Mouse (Mus musculus) midbrain, embryonic 14.5 days (tissue): ENCODE measurements around the gene Csk. TPM values are rescaled to one million over a fixed set of nuclear protein-coding genes. Genes with fewer than 3 reads are reported as not detected.
A peak's percentile ranks its signal among the peaks of the same experiment; 100 is the strongest.

Source experiments
- ATAC-seq: fragments of 200-750 bp; cut with Nextera tagmentation; 2 replicates; pipeline ENCODE4 v1.8.0; 2017; ENCODE audit warnings: moderate number of reproducible peaks, moderate library complexity; ENCODE audit not compliant: low FRiP score, low TSS enrichment
- DNase-seq: peaks from one replicate; pipeline ENCODE4 v3.0.0-alpha.2; 2015
- H3K27ac ChIP-seq: fragments of 300-500 bp; sonication (generic); replicated peaks from 2 replicates; pipeline ENCODE4 v1.5.1; 2014; ENCODE audit warnings: mild to moderate bottlenecking, low read depth, low read length, moderate library complexity
- H3K27me3 ChIP-seq: fragments of 300-500 bp; sonication (generic); 2 replicates; pipeline ENCODE4 v1.6.1; 2014; ENCODE audit warnings: low read length, control low read depth, mixed read lengths; ENCODE audit not compliant: control insufficient read depth, insufficient read depth
- H3K36me3 ChIP-seq: fragments of 300-500 bp; sonication (generic); 2 replicates; pipeline ENCODE4 v1.6.1; 2014; ENCODE audit warnings: low read length, control low read depth; ENCODE audit not compliant: control insufficient read depth, insufficient read depth
- H3K4me1 ChIP-seq: fragments of 300-500 bp; sonication (generic); 2 replicates; pipeline ENCODE4 v1.6.1; 2014; ENCODE audit warnings: mild to moderate bottlenecking, antibody characterized with exemption, low read length, control low read depth; ENCODE audit not compliant: control insufficient read depth, insufficient read depth
- H3K4me2 ChIP-seq: fragments of 300-500 bp; sonication (generic); 2 replicates; pipeline ENCODE4 v1.6.1; 2014; ENCODE audit warnings: mild to moderate bottlenecking, low read length, moderate library complexity
- H3K4me3 ChIP-seq: fragments of 300-500 bp; sonication (generic); replicated peaks from 2 replicates; pipeline ENCODE4 v1.5.1; 2014; ENCODE audit warnings: low read depth, low read length
- H3K9ac ChIP-seq: fragments of 300-500 bp; sonication (generic); replicated peaks from 2 replicates; pipeline ENCODE4 v1.6.1; 2014; ENCODE audit warnings: mild to moderate bottlenecking, low read length, moderate library complexity
- H3K9me3 ChIP-seq: fragments of 300-500 bp; sonication (generic); 2 replicates; pipeline ENCODE4 v1.6.1; 2016; ENCODE audit warnings: low read length, control low read depth, mixed read lengths; ENCODE audit not compliant: control insufficient read depth
- WGBS: fragments of 180-500 bp; shearing (Covaris S2); extraction: QIAGEN DNeasy Blood & Tissue Kit; methylation state at CpG from one replicate; pipeline ENCODE4 v1.1.7; 2014; 5-methylcytosine and 5-hydroxymethylcytosine counted together
- polyA plus RNA-seq: library from polyadenylated mRNA; unstranded; fragments of >200 nt; fragmentation: Nextera tagmentation; extraction: Ambion mirVana; gene quantifications from 2 replicates; pipeline ENCODE4 v1.2.1, GENCODE M21; 2014

Gene Csk
- polyA plus RNA-seq, 1 experiment from 2014 or later: 40.0 TPM

GRCm38 (mm10) chr9:57610359-57610826 is 43.0 kb downstream of the Csk start:
- ATAC-seq (no peak), DNase-seq (peak; percentile 48)
- H3K27ac ChIP-seq: no peak overlapping the region

GRCm38 (mm10) chr9:57609803-57610202 is 43.6 kb downstream of the Csk start:
- 0 out of 2 replicates have a peak, but pooled peaks cover 2% of the 10 kb centered on the region for H3K27me3 ChIP-seq
- H3K4me2 ChIP-seq: no peak overlapping the region
- H3K4me3 ChIP-seq: no peak overlapping the region
- ATAC-seq (no peak), DNase-seq (no peak)
- WGBS: 74% methylated on average over 3 of the region's 3 CpGs
- H3K9me3 ChIP-seq: no peaks in the 10 kb centered on the region
- no peaks in the 10 kb centered on the region for H3K36me3 ChIP-seq
- peaks cover 22% of the 10 kb centered on the region for H3K4me1 ChIP-seq
- H3K9ac ChIP-seq: no peak overlapping the region
- H3K27ac ChIP-seq: no peak overlapping the region

More at GRCm38 (mm10) chr9:57610359-57610826, 43.0 kb downstream of the Csk start:
- H3K9ac ChIP-seq: no peak overlapping the region
- H3K36me3 ChIP-seq: no peaks in the 10 kb centered on the region
- H3K27me3 ChIP-seq: 0 out of 2 replicates have a peak, but pooled peaks cover 2% of the 10 kb centered on the region
- no peak overlapping the region for H3K4me3 ChIP-seq
- H3K4me2 ChIP-seq: no peak overlapping the region
- H3K4me1 ChIP-seq: peaks cover 21% of the 10 kb centered on the region
- WGBS: 45% methylated on average over 3 of the region's 3 CpGs
- no peaks in the 10 kb centered on the region for H3K9me3 ChIP-seq

DNA sequence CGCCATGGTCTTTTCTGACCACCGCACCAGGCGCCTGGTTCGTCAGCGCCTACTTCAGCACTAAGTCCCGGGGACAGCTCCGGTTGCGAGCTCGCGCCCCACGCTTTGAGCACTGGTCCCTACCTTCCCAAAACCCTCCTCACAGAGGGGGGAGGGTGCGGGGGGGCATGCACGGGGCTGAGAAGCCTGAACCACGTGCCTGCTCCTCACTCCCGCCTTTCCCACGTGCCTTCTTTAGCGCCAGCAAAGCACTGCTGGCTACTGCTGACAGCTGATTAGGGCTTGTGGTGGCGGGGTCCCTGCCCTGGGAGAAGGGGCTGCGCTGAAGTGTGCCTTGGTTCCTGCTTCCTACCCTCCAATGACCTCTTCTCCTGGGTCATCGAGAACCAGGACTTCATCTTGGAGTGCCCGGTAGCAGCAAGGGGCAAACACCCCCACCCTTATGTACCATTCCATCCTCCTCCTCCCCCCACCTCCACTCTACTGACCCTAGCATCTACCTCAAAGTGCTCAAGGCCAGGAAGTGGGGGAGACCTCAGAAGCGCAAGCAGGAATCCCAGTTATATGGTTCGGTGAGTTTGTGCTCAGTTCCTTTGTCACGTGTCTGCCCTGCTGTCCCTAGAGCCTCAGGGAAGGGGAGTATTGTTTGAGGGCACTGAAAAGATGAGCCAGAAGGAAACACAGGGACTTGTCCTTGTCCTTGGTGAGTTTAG is 47.1 kb downstream of the Csk start, which contains the start of gene Cplx3:
Cplx3 (minus strand) TSS at position 143 of the 713 bp plus-strand sequence.
- H3K4me2 ChIP-seq: peak within 1 kb of the TSS; percentile 41
- WGBS: 5% methylated on average over 24 of the region's 24 CpGs
- peak; percentile 66 for DNase-seq
- no peak within 1 kb of the TSS for H3K4me3 ChIP-seq
- peak; percentile 63; the same call in 1 of the 2 replicates for ATAC-seq
- no peaks in the 10 kb centered on the region for H3K9me3 ChIP-seq
- H3K4me1 ChIP-seq: peaks cover 22% of the 10 kb centered on the region
- H3K27ac ChIP-seq: no peak within 1 kb of the TSS
- H3K36me3 ChIP-seq: no peaks in the 10 kb centered on the region
- H3K9ac ChIP-seq: no peak within 1 kb of the TSS
- 0 out of 2 replicates have a peak, but pooled peaks cover 2% of the 10 kb centered on the region for H3K27me3 ChIP-seq

GRCm38 (mm10) chr9:57605503-57605902 is 47.9 kb downstream of the Csk start:
- H3K9me3 ChIP-seq: no peaks in the 10 kb centered on the region
- H3K4me3 ChIP-seq: no peak overlapping the region
- H3K36me3 ChIP-seq: no peaks in the 10 kb centered on the region
- ATAC-seq (peak; percentile 24; the same call in 1 of the 2 replicates), DNase-seq (peak; percentile 62)
- no peak overlapping the region for H3K9ac ChIP-seq
- 0 out of 2 replicates have a peak, but pooled peaks cover 2% of the 10 kb centered on the region for H3K27me3 ChIP-seq
- H3K4me1 ChIP-seq: peaks cover 21% of the 10 kb centered on the region
- peak overlapping the region; percentile 41; the same call in 1 of the 2 replicates for H3K4me2 ChIP-seq
- WGBS: 6% methylated on average over 9 of the region's 9 CpGs
- H3K27ac ChIP-seq: no peak overlapping the region

GRCm38 (mm10) chr9:57604875-57605274 is 48.6 kb downstream of the Csk start:
- WGBS: 63% methylated on average over 4 of the region's 4 CpGs
- DNase-seq: no peak
- H3K36me3 ChIP-seq: no peaks in the 10 kb centered on the region
- no peak overlapping the region for H3K4me2 ChIP-seq
- no peaks in the 10 kb centered on the region for H3K9me3 ChIP-seq
- H3K27me3 ChIP-seq: 0 out of 2 replicates have a peak, but pooled peaks cover 2% of the 10 kb centered on the region
- no peak overlapping the region for H3K4me3 ChIP-seq
- ATAC-seq: no peak
- no peak overlapping the region for H3K9ac ChIP-seq
- H3K4me1 ChIP-seq: peaks cover 22% of the 10 kb centered on the region
- H3K27ac ChIP-seq: no peak overlapping the region

DNA sequence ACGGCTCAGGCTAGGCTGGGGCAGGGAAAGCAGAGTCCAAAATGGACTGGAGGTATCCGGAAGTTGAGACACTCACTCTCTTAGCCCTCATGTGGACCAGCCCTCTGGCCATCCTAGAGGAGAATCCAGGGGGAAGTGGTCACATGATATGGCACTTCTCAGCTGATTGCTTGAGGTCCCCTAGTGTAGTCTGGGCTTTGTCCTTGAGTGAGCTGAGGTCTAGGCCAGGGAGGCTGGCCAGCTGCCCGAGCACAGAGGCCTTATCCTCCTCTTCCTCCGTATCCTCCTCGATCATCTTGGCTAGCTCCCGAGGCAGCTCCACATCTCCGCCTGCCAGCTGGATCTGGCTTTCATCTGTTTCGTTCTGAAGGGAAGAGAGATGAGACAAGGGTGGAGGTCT is 51.3 kb downstream of the Csk start:
- no peak overlapping the region for H3K9ac ChIP-seq
- H3K9me3 ChIP-seq: no peaks in the 10 kb centered on the region
- 72% methylated on average over 8 of the region's 8 CpGs for WGBS
- no peak overlapping the region for H3K4me3 ChIP-seq
- H3K27me3 ChIP-seq: no peaks in the 10 kb centered on the region
- no peaks in the 10 kb centered on the region for H3K36me3 ChIP-seq
- peaks cover 32% of the 10 kb centered on the region for H3K4me1 ChIP-seq
- H3K27ac ChIP-seq: no peak overlapping the region
- ATAC-seq (no peak), DNase-seq (no peak)
- H3K4me2 ChIP-seq: no peak overlapping the region

GRCm38 (mm10) chr9:57601353-57601706 is 52.1 kb downstream of the Csk start:
- 82% methylated on average over 2 of the region's 2 CpGs for WGBS
- no peak overlapping the region for H3K27ac ChIP-seq
- no peak for ATAC-seq

GRCm38 (mm10) chr9:57600620-57601352 is 52.6 kb downstream of the Csk start:
- no peak overlapping the region for H3K27ac ChIP-seq
- H3K9me3 ChIP-seq: no peaks in the 10 kb centered on the region
- H3K9ac ChIP-seq: no peak overlapping the region
- 9% methylated on average over 3 of the region's 3 CpGs for WGBS
- no peak overlapping the region for H3K4me3 ChIP-seq
- peak; percentile 44 for DNase-seq
- H3K27me3 ChIP-seq: no peaks in the 10 kb centered on the region
- peaks cover 23% of the 10 kb centered on the region for H3K4me1 ChIP-seq
- H3K36me3 ChIP-seq: no peaks in the 10 kb centered on the region; the same call in 1 of the 2 replicates
- H3K4me2 ChIP-seq: no peak overlapping the region
- ATAC-seq: no peak

More at GRCm38 (mm10) chr9:57601353-57601706, 52.1 kb downstream of the Csk start:
- no peak overlapping the region for H3K9ac ChIP-seq
- no peaks in the 10 kb centered on the region; the same call in 1 of the 2 replicates for H3K36me3 ChIP-seq
- H3K9me3 ChIP-seq: no peaks in the 10 kb centered on the region
- peak; percentile 40 for DNase-seq
- H3K27me3 ChIP-seq: no peaks in the 10 kb centered on the region
- peaks cover 28% of the 10 kb centered on the region for H3K4me1 ChIP-seq
- H3K4me3 ChIP-seq: no peak overlapping the region
- H3K4me2 ChIP-seq: no peak overlapping the region
